Mouse (Mus musculus): ENCODE measurements around the gene Ly6g5c.

Gene Ly6g5c

DNA sequence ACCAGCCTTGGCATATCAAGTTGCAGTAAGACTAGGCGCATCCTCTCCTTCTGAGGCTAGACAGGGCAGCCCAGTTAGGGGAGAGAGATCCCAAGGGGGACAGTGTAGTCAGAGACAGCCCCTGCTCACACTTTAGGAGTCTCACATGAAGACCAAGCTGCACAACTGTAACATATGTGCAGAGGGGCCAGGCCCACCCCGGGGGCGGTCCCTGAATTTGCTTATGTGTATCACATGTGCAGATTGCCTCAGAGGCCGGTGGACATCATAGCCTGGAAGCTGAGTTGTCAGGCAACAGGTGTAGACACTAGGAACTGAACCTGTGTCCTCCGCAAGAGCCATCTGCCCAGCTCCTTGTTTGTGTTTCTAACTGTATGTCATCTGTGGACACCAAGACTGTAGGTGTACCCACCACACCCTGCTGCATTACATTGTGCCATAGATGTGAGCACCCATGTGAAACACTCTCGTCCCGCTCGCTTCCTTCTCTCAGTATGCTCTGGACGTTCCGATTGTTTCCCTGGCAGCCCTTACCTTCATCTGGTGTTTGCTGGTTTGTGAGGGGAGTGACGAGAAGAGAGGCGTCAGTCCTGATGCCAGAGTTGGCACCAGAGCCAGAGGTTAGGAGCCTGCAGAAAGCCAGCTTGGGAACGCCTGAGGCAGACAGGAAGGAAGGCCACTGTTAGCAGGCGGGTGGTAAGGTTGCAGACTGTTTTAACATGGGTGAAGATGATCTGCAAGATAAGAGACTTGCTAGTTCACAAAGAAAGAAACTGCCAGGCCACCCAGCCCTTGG lies 15.5 kb upstream of the Ly6g5c start:
- Histone ChIP-seq H3K36me3 (ENCODE audit: control insufficient read depth, insufficient read depth, low read length, poor library complexity, severe bottlenecking) (peaks cover 1% of the 10 kb centered on the region), H3K27me3 (ENCODE audit: control insufficient read depth, insufficient read depth, low read length, poor library complexity, severe bottlenecking) (no peaks in the 10 kb centered on the region)
- DNase-seq (ENCODE audit: low read depth, low spot score): no peak

DNA sequence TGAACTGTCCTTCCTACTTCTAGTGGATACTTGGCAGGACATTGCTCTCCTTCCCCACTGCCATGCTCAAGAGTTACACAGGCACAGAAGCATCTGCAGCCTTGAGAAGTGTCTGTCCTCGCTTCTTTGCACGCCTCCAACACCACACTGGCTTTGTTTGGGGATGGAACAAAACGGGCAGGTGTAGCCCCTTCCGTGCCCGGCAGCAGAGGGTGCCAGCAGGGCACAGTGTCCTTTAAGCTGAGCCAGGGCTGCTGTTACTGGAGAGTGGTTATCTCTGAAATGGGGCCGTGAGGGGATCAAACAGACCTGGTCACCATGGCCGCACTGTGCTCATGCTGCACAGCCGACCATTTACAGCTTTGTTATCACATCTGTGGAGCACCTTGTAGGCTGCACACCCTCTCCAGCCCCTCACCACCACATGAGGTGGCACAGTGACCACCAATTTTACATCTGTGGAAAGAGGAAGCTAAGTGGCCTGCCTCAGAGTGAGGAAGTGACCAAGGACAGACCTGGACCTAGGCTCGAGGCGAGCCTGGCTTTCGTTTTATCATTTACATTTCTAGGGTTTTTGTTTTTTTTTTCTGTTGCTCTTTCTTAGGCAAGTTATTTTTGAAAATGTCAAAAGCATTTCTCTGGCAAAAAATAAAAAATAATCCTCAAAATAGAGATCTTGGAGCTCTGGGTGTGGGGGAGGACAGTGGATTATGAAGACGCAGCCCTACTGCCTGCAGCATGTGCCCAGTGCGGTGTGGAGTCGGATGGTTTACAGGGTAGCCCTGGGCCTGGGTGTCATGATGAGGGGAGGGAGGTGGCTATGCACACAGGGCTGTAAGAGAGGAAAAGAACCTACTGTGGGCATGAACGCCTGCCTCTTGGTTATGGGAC lies 13.4 kb upstream of the Ly6g5c start:
- DNase-seq (ENCODE audit: low read depth, low spot score): no peak
- H3K27me3 ChIP-seq (ENCODE audit: control insufficient read depth, insufficient read depth, low read length, poor library complexity, severe bottlenecking): no peaks in the 10 kb centered on the region
- peaks cover 4% of the 10 kb centered on the region for H3K36me3 ChIP-seq (ENCODE audit: control insufficient read depth, insufficient read depth, low read length, poor library complexity, severe bottlenecking)

DNA sequence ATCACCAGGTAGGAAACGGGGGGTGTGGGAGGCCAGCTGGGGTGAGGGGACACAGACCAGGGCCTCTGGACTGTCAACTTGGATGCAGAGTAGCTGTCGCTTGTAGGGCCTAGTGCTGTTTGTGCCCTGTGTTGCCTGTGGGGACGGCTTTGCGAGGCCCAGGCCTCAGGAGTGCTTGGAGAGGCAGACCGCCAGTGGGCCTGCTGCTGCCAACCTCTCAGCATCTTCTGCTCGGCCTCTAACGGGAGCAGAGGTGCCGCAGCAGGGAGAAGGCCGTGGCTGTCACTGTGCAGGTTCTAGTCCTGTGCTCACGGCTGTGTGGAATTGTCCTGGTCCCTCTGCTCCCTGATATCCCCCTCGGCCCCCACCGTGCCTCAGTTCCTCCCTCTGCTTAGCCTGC lies 11.5 kb upstream of the Ly6g5c start:
- no peak for DNase-seq (ENCODE audit: low read depth, low spot score)
- Histone ChIP-seq H3K27me3 (ENCODE audit: control insufficient read depth, insufficient read depth, low read length, poor library complexity, severe bottlenecking) (no peaks in the 10 kb centered on the region), H3K36me3 (ENCODE audit: control insufficient read depth, insufficient read depth, low read length, poor library complexity, severe bottlenecking) (peaks cover 5% of the 10 kb centered on the region)

DNA sequence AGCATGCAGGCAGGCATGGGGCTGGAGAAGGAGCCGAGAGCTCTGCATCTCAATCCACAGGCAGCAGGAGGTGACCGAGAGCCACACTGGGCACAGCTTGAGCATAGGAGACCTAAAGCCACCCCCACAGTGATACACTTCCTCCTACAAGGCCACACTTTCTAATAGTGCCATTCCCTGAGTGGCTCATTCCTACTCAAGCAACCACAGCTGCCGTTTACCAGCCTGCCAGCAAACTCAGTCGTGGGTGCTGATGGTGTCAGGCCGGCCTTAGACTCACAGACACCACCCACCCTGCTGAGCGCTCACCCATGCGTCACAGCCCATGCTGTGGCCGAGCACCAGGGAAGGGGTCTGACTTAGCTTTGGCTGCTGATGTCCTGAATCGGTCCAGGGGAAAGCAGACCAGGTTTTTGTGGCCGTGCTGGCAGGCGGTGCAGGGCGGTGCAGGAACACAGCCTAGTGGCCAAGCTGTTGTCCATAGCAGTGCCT lies 10.9 kb upstream of the Ly6g5c start:
- no peak for DNase-seq (ENCODE audit: low read depth, low spot score)
- H3K36me3 ChIP-seq (ENCODE audit: control insufficient read depth, insufficient read depth, low read length, poor library complexity, severe bottlenecking): peaks cover 6% of the 10 kb centered on the region
- H3K27me3 ChIP-seq (ENCODE audit: control insufficient read depth, insufficient read depth, low read length, poor library complexity, severe bottlenecking): no peaks in the 10 kb centered on the region

DNA sequence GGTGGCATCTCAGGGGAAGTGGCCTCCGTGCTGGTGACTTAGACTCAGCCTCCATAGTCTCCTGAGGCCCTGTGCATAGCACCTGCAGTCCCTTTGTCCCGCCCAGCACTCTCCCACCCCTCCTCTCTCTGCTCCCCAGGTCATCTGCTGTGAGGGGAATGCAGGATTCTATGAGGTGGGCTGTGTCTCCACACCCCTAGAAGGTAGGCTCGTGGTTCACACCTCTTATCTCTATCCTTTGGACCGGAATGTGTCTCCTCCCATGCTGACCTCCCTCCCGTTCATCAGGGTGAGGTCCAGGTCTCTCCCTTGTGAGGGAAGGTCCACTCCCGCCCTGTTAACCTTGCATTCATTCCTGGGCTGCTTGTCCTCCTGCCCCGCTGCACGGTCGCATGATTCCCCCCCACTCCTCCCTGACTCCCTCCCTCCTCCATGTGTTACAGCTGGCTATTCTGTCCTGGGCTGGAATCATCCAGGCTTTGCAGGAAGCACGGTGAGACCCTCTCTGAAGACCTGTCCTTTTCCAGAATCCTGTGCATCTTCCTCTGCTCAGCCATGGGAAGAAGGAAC lies 7.8 kb upstream of the Ly6g5c start:
- Histone ChIP-seq H3K36me3 (ENCODE audit: control insufficient read depth, insufficient read depth, low read length, poor library complexity, severe bottlenecking) (peaks cover 7% of the 10 kb centered on the region), H3K27me3 (ENCODE audit: control insufficient read depth, insufficient read depth, low read length, poor library complexity, severe bottlenecking) (no peaks in the 10 kb centered on the region)
- DNase-seq (ENCODE audit: low read depth, low spot score): no peak

DNA sequence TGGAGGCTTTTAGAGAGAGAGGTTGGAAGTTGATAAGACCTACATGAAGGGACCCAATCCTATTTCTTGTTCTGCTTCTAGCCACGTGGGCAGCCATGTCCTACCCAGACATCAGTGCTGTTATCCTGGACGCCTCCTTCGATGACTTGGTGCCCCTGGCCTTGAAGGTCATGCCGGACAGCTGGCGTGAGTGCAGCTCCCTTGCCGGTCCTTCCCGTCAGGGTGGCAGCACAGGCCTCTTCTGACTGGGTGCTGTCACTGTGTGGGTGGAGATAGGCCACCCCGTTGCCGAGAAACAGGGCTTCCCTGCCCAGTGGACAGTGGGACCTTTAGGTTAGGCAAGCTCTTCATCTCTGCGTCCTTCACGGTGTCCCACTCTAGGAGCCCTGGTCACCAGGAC lies 6.9 kb upstream of the Ly6g5c start:
- no peak for DNase-seq (ENCODE audit: low read depth, low spot score)
- Histone ChIP-seq H3K36me3 (ENCODE audit: control insufficient read depth, insufficient read depth, low read length, poor library complexity, severe bottlenecking) (peaks cover 7% of the 10 kb centered on the region), H3K27me3 (ENCODE audit: control insufficient read depth, insufficient read depth, low read length, poor library complexity, severe bottlenecking) (no peaks in the 10 kb centered on the region)

DNA sequence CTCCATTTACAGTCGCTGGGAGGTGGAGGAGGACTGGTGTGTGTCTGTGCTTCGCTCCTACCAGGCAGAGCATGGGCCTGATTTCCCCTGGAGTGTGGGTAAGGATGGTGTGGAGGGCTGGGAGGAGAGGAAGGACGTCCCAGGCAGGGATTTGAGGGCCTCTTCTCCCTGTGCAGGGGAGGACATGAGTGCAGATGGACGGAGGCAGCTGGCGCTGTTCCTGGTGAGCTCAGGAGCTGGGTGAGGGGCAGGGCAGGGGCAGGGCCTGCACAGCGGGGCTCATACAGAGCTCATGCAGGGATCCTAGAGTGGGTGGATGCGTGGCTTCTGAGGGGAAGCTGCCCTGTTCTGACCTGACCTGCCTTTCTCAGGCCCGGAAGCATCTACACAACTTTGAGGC lies 5.8 kb upstream of the Ly6g5c start:
- H3K27me3 ChIP-seq (ENCODE audit: control insufficient read depth, insufficient read depth, low read length, poor library complexity, severe bottlenecking): no peaks in the 10 kb centered on the region
- peaks cover 7% of the 10 kb centered on the region for H3K36me3 ChIP-seq (ENCODE audit: control insufficient read depth, insufficient read depth, low read length, poor library complexity, severe bottlenecking)
- DNase-seq (ENCODE audit: low read depth, low spot score): no peak

DNA sequence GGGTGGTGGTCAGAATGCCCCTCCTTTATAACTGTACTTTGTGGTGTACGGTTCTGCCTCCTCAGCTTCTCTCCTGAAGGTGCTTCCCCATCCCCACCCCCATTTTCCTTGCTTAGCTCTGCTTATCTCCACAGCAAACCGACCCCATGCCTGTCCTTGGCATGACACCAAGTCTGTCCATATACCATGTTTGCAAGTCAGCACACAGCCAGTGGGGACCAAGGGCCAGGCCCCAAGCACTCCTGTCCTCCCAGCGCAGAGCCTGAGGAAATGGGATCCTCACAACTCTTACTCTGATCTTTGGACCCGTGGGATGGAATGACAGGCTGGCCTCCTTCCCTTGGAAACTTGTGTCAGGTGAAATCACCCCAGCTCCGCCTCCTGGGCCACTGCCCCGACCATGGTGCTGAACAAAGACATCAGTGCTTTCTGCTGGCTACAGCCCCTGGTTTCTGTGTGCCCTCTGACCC lies 4.8 kb upstream of the Ly6g5c start:
- peaks cover 7% of the 10 kb centered on the region for H3K36me3 ChIP-seq (ENCODE audit: control insufficient read depth, insufficient read depth, low read length, poor library complexity, severe bottlenecking)
- no peaks in the 10 kb centered on the region for H3K27me3 ChIP-seq (ENCODE audit: control insufficient read depth, insufficient read depth, low read length, poor library complexity, severe bottlenecking)
- no peak for DNase-seq (ENCODE audit: low read depth, low spot score)

DNA sequence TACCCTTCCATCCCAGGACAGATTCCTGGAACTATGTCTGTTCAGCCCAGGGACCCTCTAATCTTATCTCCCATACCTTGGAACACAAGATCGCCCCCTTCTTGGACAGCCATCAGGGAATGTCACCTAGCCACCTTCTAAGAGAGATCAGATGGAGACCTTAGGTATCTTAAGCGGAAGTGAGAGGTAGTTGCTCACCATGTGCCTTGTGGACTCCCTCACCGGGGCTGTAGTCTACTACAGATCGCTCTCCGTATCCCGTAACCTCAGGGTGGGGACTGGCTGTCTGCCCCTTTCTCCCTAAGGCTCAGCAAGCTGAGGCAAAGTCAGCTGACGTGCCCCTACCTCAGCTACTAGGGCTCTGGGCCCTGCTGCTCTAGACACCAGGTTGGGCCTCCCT lies 4.0 kb upstream of the Ly6g5c start:
- Histone ChIP-seq H3K36me3 (ENCODE audit: control insufficient read depth, insufficient read depth, low read length, poor library complexity, severe bottlenecking) (peaks cover 4% of the 10 kb centered on the region), H3K27me3 (ENCODE audit: control insufficient read depth, insufficient read depth, low read length, poor library complexity, severe bottlenecking) (no peaks in the 10 kb centered on the region)
- no peak for DNase-seq (ENCODE audit: low read depth, low spot score)

DNA sequence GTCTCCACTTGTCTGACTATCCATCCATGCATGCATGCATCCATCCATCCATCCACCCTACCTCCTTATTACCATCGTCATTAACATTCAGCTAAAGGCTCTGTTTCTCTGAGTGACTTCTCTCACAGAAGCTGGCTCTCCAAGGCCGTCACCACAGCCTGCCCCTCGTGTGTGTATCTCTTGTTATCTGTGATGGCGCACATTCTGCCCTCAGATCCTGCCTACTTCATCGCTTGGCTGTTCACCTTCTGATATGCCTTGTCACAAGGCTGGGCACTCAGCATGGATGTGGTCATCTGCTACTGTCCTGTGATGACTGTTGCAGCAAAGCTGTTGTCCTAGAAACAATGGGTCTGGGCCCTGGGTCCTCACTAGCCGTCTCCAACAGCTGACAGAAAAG lies 3.3 kb upstream of the Ly6g5c start:
- Histone ChIP-seq H3K27me3 (ENCODE audit: control insufficient read depth, insufficient read depth, low read length, poor library complexity, severe bottlenecking) (no peaks in the 10 kb centered on the region), H3K36me3 (ENCODE audit: control insufficient read depth, insufficient read depth, low read length, poor library complexity, severe bottlenecking) (peaks cover 4% of the 10 kb centered on the region)
- no peak for DNase-seq (ENCODE audit: low read depth, low spot score)

DNA sequence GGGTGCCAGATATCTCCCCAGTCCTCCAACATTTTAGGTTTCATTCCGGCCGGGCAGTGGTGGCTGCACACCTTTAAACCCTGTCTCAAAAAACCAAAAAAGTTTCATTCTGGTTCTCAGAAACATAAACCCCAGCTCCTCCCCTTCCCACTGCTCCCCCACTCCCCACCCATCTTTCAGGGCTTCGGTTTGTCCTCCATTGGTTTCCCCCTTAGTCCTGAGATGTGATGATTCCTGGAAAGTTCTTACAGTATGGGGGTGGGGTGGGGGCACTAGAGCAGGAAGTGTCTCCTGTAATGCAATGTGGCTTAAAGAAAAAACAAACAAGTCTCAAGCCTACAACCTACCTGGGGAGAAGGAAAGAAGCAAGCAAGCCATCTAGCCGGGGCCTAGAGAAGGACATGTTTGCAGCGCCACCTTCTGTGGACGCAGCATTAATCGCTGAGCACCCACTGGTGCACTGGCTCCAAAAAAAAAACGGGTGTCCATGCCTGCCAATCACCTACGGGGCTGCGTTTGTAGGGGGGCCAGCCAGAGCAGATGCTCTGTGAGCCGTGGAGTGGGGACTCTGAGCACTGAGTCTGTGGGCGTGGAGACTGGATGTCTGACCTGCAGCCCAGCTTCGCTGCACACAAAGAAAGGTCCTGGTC lies 2.2 kb upstream of the Ly6g5c start:
- DNase-seq (ENCODE audit: low read depth, low spot score): peak; percentile 61
- Histone ChIP-seq H3K27me3 (ENCODE audit: control insufficient read depth, insufficient read depth, low read length, poor library complexity, severe bottlenecking) (no peaks in the 10 kb centered on the region), H3K36me3 (ENCODE audit: control insufficient read depth, insufficient read depth, low read length, poor library complexity, severe bottlenecking) (peaks cover 4% of the 10 kb centered on the region)

DNA sequence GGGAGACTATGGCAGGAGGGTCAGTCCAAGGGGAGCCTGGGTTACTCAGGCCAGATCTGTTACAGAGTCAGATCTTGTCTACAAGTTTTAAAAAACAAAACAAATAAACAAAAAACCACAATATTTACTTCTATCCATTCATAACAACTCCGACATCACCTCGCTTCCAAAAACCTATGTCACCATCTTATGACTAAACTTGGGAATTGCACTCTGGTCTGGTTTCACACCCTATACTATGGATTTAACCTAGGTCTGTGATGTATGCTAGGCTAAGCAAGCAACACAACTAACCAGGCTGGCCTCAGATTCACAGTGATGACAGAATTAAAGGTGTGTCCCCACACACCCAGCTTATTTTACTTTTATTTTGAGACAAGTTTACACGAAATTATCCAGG lies 1.6 kb upstream of the Ly6g5c start:
- Histone ChIP-seq H3K36me3 (ENCODE audit: control insufficient read depth, insufficient read depth, low read length, poor library complexity, severe bottlenecking) (peaks cover 4% of the 10 kb centered on the region), H3K27me3 (ENCODE audit: control insufficient read depth, insufficient read depth, low read length, poor library complexity, severe bottlenecking) (no peaks in the 10 kb centered on the region)
- DNase-seq (ENCODE audit: low read depth, low spot score): no peak

DNA sequence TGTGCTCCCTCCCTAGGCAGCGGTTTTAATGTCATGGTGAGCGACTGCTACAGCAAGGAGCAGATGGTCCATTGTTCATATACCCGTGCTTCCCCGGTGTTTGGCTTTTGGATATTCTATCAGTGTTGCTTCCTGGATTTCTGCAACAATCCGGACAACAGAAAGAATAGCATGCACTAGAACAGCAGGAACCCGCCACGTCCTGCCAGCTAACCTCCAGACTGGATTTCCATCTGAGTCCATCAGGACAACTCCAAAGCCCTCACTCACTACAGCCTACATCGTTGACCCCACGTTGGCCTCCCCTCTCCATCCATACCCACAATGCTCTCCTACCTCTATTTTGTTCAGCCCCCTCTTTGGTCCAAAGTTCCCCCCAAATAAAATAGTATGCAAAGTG lies 3.7 kb downstream of the Ly6g5c start:
- no peak for DNase-seq (ENCODE audit: low read depth, low spot score)
- Histone ChIP-seq H3K27me3 (ENCODE audit: control insufficient read depth, insufficient read depth, low read length, poor library complexity, severe bottlenecking) (no peaks in the 10 kb centered on the region), H3K36me3 (ENCODE audit: control insufficient read depth, insufficient read depth, low read length, poor library complexity, severe bottlenecking) (no peaks in the 10 kb centered on the region; the same call in 1 of the 2 replicates)

Data from splenic B cell, adult 2 months (primary cell).